Mouse (Mus musculus): ENCODE data around the gene Foxj2. TPM values are rescaled to one million over a fixed set of nuclear protein-coding genes. Genes with fewer than 3 reads are reported as not detected.
A peak's percentile ranks its signal among the peaks of the same experiment; 100 is the strongest.

Gene Foxj2
- polyA plus RNA-seq, 1 experiment from 2014 or later = 9.7 TPM

DNA sequence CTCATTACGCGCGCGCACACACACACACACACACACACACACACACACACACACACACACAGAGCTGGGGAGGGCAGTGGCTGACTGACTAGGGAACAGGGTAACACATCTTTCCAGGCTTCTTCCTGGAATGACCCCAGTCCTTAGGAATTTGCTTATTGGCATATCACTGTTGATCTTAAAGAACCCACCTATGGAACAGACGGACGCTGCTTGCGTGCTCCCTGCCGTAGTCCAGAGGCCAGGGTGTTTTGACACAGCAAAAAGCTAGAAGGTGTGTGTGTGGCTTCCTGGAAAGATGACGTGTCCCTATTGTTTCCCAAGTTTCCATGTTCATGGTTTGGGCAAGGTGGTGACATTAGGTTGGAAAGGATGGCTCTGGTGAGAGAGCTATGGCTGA is 5.5 kb downstream of the Foxj2 start:
- DNase-seq (ENCODE audit: low spot score) (no peak), ATAC-seq (ENCODE audit: low read depth) (no peak)
- no peaks in the 10 kb centered on the region for H3K9me3 ChIP-seq (ENCODE audit: control insufficient read depth, low read length)
- no peaks in the 10 kb centered on the region for H3K27me3 ChIP-seq (replicated peaks; ENCODE audit: control insufficient read depth, insufficient read depth, low read length)
- no peak overlapping the region for H3K4me3 ChIP-seq (ENCODE audit: low read depth, low read length)
- no peak overlapping the region for H3K4me2 ChIP-seq (ENCODE audit: low read depth, low read length)
- peaks cover 15% of the 10 kb centered on the region for H3K36me3 ChIP-seq (ENCODE audit: control insufficient read depth, insufficient read depth, low read length)
- peaks cover 24% of the 10 kb centered on the region for H3K4me1 ChIP-seq (ENCODE audit: control insufficient read depth, insufficient read depth, low read length)
- 93% methylated on average over 9 of the region's 9 CpGs for WGBS
- H3K27ac ChIP-seq (replicated peaks; ENCODE audit: low read depth, low read length) = no peak overlapping the region
- H3K9ac ChIP-seq (ENCODE audit: low read depth, low read length) = no peak overlapping the region

DNA sequence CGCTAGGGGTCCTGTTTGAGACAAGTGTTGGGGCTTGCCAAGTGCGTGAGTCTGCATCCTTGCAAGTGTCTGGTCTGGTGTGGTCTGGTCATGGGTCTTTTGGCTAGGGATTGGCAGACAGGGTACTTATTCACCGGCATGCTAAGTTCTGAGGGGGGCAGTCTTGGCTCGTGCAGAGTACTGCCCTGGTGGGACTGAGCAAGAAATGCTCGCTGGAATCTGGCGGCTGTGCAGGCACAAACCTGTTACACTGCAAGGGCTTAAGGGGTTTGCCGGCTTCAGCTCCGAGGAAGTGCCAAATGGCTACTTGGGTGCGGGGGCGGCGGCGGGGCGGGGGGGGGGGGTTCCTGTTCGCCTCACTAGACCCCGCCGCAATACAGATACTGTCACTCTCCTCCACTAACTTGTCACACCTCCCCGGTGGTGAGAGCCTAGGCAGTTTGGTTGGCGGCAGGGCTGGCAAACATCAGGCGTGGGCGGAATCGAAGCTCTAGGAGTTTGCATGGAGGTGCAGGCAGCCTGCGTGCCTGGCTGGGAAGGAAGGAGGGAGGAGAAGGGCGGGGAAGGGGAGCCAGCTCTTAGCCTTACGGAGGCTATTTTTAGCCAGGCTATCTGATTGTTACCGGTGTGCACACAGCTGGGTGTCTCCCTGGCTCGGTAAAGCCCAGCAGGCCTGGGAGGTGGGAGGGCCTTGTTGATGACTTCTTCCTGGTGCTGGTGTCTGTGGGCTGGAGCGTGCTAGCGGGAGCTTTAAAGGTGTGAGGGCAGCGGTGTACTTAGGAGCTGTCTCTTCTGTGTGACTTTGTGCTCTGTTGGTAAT is 6.4 kb downstream of the Foxj2 start:
- 1% methylated on average over 23 of the region's 29 CpGs for WGBS
- Histone ChIP-seq H3K4me1 (ENCODE audit: control insufficient read depth, insufficient read depth, low read length) (peaks cover 17% of the 10 kb centered on the region), H3K27ac (replicated peaks; ENCODE audit: low read depth, low read length) (peak overlapping the region; percentile 71), H3K9ac (ENCODE audit: low read depth, low read length) (peak overlapping the region; percentile 62), H3K4me3 (ENCODE audit: low read depth, low read length) (peak overlapping the region; percentile 40), H3K27me3 (replicated peaks; ENCODE audit: control insufficient read depth, insufficient read depth, low read length) (no peaks in the 10 kb centered on the region), H3K36me3 (ENCODE audit: control insufficient read depth, insufficient read depth, low read length) (peaks cover 23% of the 10 kb centered on the region), H3K4me2 (ENCODE audit: low read depth, low read length) (peak overlapping the region; percentile 81), H3K9me3 (ENCODE audit: control insufficient read depth, low read length) (no peaks in the 10 kb centered on the region)
- peak; percentile 87 for ATAC-seq (ENCODE audit: low read depth)
- peak; percentile 86 for DNase-seq (ENCODE audit: low spot score)

DNA sequence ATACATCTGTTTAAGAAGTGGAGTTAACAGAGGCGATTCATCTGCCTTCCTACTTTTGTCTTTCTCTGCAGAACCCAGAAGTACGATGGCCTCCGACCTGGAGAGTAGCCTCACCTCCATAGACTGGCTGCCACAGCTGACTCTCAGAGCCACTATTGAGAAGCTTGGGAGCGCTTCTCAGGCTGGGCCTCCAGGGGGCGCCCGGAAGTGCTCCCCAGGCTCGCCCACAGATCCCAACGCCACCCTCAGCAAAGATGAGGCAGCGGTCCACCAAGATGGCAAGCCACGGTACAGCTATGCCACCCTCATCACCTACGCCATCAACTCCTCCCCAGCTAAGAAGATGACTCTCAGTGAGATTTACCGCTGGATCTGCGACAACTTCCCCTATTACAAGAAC is 8.4 kb downstream of the Foxj2 start:
- H3K4me1 ChIP-seq (ENCODE audit: control insufficient read depth, insufficient read depth, low read length) = peaks cover 6% of the 10 kb centered on the region
- H3K27me3 ChIP-seq (replicated peaks; ENCODE audit: control insufficient read depth, insufficient read depth, low read length) = no peaks in the 10 kb centered on the region
- no peak overlapping the region for H3K4me3 ChIP-seq (ENCODE audit: low read depth, low read length)
- no peak overlapping the region for H3K4me2 ChIP-seq (ENCODE audit: low read depth, low read length)
- no peak overlapping the region for H3K27ac ChIP-seq (replicated peaks; ENCODE audit: low read depth, low read length)
- ATAC-seq (ENCODE audit: low read depth) = no peak
- no peaks in the 10 kb centered on the region for H3K9me3 ChIP-seq (ENCODE audit: control insufficient read depth, low read length)
- 51% methylated on average over 13 of the region's 13 CpGs for WGBS
- H3K9ac ChIP-seq (ENCODE audit: low read depth, low read length) = no peak overlapping the region
- DNase-seq (ENCODE audit: low spot score) = no peak
- H3K36me3 ChIP-seq (ENCODE audit: control insufficient read depth, insufficient read depth, low read length) = peaks cover 38% of the 10 kb centered on the region

DNA sequence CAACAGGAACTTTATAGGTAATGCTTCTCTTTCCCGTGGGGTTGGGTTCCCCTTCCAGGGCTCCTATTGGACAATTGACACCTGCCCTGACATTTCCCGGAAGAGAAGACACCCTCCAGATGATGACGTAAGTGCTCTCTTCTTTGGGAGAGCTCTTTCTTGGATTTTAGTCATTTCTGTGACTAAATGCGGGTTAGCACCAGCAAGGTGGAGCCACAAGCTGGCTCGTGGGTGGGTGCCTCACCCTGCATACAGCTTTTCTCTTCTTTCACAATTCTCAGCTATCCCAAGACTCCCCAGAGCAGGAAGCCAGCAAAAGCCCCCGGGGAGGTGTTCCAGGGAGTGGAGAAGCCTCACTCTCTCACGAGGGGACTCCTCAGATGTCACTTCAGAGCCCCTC is 13.2 kb downstream of the Foxj2 start:
- H3K9ac ChIP-seq (ENCODE audit: low read depth, low read length) = no peak overlapping the region
- H3K9me3 ChIP-seq (ENCODE audit: control insufficient read depth, low read length) = peaks cover 7% of the 10 kb centered on the region; the same call in 1 of the 2 replicates
- 79% methylated on average over 7 of the region's 7 CpGs for WGBS
- ATAC-seq (ENCODE audit: low read depth) (no peak), DNase-seq (ENCODE audit: low spot score) (no peak)
- no peaks in the 10 kb centered on the region for H3K4me1 ChIP-seq (ENCODE audit: control insufficient read depth, insufficient read depth, low read length)
- H3K4me2 ChIP-seq (ENCODE audit: low read depth, low read length) = no peak overlapping the region
- H3K27me3 ChIP-seq (replicated peaks; ENCODE audit: control insufficient read depth, insufficient read depth, low read length) = no peaks in the 10 kb centered on the region
- H3K36me3 ChIP-seq (ENCODE audit: control insufficient read depth, insufficient read depth, low read length) = peaks cover 85% of the 10 kb centered on the region
- no peak overlapping the region for H3K27ac ChIP-seq (replicated peaks; ENCODE audit: low read depth, low read length)
- no peak overlapping the region for H3K4me3 ChIP-seq (ENCODE audit: low read depth, low read length)

DNA sequence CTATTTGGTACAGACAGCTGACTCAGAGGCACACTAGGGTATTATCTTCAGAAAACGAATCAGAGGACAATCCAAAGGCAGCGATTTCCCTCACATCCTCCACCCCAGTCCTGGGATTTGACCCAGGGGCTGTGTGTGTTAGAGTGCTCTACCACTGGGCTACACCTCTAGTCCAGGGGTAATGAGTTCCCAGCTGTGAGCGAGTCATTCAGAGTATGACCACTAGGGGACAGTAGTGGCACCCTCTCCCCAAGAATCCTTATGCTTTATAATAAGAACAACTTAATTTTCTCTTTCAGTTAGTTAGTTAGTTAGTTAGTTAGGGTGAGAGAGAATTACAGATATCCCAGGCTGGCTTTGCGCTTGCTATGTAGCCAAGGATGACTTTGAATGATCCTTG is 14.7 kb downstream of the Foxj2 start:
- Histone ChIP-seq H3K4me3 (ENCODE audit: low read depth, low read length) (no peak overlapping the region), H3K36me3 (ENCODE audit: control insufficient read depth, insufficient read depth, low read length) (peaks cover 92% of the 10 kb centered on the region), H3K9ac (ENCODE audit: low read depth, low read length) (no peak overlapping the region), H3K27ac (replicated peaks; ENCODE audit: low read depth, low read length) (no peak overlapping the region), H3K4me2 (ENCODE audit: low read depth, low read length) (no peak overlapping the region), H3K4me1 (ENCODE audit: control insufficient read depth, insufficient read depth, low read length) (no peaks in the 10 kb centered on the region), H3K9me3 (ENCODE audit: control insufficient read depth, low read length) (peaks cover 7% of the 10 kb centered on the region; the same call in 1 of the 2 replicates), H3K27me3 (replicated peaks; ENCODE audit: control insufficient read depth, insufficient read depth, low read length) (no peaks in the 10 kb centered on the region)
- WGBS = 71% methylated on average over 4 of the region's 4 CpGs
- ATAC-seq (ENCODE audit: low read depth) (no peak), DNase-seq (ENCODE audit: low spot score) (no peak)

DNA sequence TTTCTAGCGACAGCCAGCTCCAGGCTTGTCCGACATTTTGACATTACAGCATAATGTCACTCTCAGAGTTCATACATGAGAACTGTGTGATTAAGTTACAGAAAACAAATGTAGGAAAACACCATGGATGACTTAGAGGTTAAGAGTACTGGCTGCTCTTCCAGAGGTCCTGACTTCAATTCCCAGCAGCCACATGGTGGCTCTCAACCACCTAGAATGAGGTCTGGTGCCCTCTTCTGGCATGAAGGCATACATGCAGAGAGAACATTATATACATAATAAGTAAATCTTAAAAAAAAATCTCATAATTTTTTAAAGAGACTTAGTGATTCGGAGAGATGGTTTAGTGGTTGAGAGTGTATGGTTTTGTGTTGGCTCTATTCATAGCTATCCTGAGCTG is 17.3 kb downstream of the Foxj2 start:
- 100% methylated on average over 3 of the region's 3 CpGs for WGBS
- DNase-seq (ENCODE audit: low spot score) (no peak), ATAC-seq (ENCODE audit: low read depth) (no peak)
- peaks cover 7% of the 10 kb centered on the region; the same call in 1 of the 2 replicates for H3K9me3 ChIP-seq (ENCODE audit: control insufficient read depth, low read length)
- no peaks in the 10 kb centered on the region for H3K4me1 ChIP-seq (ENCODE audit: control insufficient read depth, insufficient read depth, low read length)
- H3K4me2 ChIP-seq (ENCODE audit: low read depth, low read length) = no peak overlapping the region
- H3K9ac ChIP-seq (ENCODE audit: low read depth, low read length) = no peak overlapping the region
- H3K4me3 ChIP-seq (ENCODE audit: low read depth, low read length) = no peak overlapping the region
- H3K36me3 ChIP-seq (ENCODE audit: control insufficient read depth, insufficient read depth, low read length) = peaks cover 98% of the 10 kb centered on the region
- H3K27me3 ChIP-seq (replicated peaks; ENCODE audit: control insufficient read depth, insufficient read depth, low read length) = no peaks in the 10 kb centered on the region
- no peak overlapping the region for H3K27ac ChIP-seq (replicated peaks; ENCODE audit: low read depth, low read length)

DNA sequence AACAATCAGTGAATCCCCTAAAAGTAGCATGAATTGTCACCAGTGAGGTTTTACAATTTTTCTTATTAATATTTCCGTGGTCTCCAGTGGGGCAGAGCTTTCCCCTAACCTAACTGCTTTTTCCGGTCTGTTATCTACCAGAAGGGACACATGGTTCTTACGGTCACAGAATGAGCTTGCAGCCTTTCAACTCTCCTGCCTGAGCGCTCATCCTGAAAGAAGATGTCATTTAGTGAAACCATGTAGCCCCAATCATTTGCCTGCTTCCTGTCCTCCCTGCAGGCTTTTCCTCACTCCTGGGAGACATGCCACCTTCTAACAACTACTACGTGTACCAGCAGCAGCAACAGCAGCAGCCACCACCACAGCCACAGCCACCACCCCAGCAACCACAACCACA is 17.8 kb downstream of the Foxj2 start:
- no peak overlapping the region for H3K4me3 ChIP-seq (ENCODE audit: low read depth, low read length)
- peaks cover 93% of the 10 kb centered on the region for H3K36me3 ChIP-seq (ENCODE audit: control insufficient read depth, insufficient read depth, low read length)
- no peaks in the 10 kb centered on the region for H3K27me3 ChIP-seq (replicated peaks; ENCODE audit: control insufficient read depth, insufficient read depth, low read length)
- no peak overlapping the region for H3K27ac ChIP-seq (replicated peaks; ENCODE audit: low read depth, low read length)
- 93% methylated on average over 5 of the region's 5 CpGs for WGBS
- H3K9ac ChIP-seq (ENCODE audit: low read depth, low read length) = no peak overlapping the region
- ATAC-seq (ENCODE audit: low read depth) (no peak), DNase-seq (ENCODE audit: low spot score) (no peak)
- no peaks in the 10 kb centered on the region for H3K4me1 ChIP-seq (ENCODE audit: control insufficient read depth, insufficient read depth, low read length)
- no peak overlapping the region for H3K4me2 ChIP-seq (ENCODE audit: low read depth, low read length)
- peaks cover 7% of the 10 kb centered on the region; the same call in 1 of the 2 replicates for H3K9me3 ChIP-seq (ENCODE audit: control insufficient read depth, low read length)

DNA sequence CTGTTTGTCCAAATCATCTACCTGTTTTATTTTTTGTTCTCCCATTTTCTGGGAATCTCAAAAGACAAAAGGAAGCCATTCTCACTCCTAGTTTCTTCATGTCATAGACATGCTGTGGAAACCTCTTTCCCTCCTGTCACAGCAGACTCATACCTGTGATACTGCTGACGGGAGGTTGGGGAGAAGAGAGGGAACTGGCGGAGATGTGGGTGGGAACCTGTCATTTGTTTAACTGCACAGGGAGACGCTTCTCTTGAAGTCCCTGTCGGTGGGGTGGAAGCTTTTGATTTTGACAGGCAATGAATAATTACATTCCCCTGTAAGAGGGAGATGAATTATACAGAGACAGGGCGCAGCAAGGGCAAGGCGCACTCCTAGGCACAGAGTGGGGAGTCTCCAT is 24.0 kb downstream of the Foxj2 start:
- Histone ChIP-seq H3K27me3 (replicated peaks; ENCODE audit: control insufficient read depth, insufficient read depth, low read length) (no peaks in the 10 kb centered on the region), H3K9me3 (ENCODE audit: control insufficient read depth, low read length) (no peaks in the 10 kb centered on the region), H3K4me3 (ENCODE audit: low read depth, low read length) (no peak overlapping the region), H3K9ac (ENCODE audit: low read depth, low read length) (no peak overlapping the region), H3K4me2 (ENCODE audit: low read depth, low read length) (no peak overlapping the region), H3K36me3 (ENCODE audit: control insufficient read depth, insufficient read depth, low read length) (peaks cover 65% of the 10 kb centered on the region), H3K4me1 (ENCODE audit: control insufficient read depth, insufficient read depth, low read length) (no peaks in the 10 kb centered on the region), H3K27ac (replicated peaks; ENCODE audit: low read depth, low read length) (no peak overlapping the region)
- no peak for DNase-seq (ENCODE audit: low spot score)
- no peak for ATAC-seq (ENCODE audit: low read depth)
- 78% methylated on average over 6 of the region's 6 CpGs for WGBS

DNA sequence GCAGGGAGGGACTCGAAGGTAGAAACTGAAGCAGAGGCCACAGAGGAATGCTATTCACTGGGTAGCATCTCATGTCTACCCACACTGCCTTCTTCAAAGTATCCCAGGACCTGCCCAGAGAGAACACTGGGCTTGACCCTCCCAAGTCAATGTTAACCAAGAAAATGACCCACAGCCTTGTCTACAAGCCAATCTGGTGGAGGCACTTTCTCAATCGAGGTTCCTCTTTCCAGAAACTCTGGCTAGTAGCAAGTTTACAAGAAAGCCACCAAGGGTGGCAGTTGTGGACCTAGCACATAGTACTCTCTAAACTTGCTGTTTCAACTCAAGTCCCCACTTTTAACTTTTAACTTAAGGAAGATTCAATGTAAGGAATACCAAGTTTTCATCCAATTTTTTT is 33.0 kb downstream of the Foxj2 start:
- no peak overlapping the region for H3K4me2 ChIP-seq (ENCODE audit: low read depth, low read length)
- no peak overlapping the region for H3K4me3 ChIP-seq (ENCODE audit: low read depth, low read length)
- no peak for DNase-seq (ENCODE audit: low spot score)
- H3K27me3 ChIP-seq (replicated peaks; ENCODE audit: control insufficient read depth, insufficient read depth, low read length) = no peaks in the 10 kb centered on the region
- no peaks in the 10 kb centered on the region for H3K9me3 ChIP-seq (ENCODE audit: control insufficient read depth, low read length)
- H3K9ac ChIP-seq (ENCODE audit: low read depth, low read length) = no peak overlapping the region
- no peak for ATAC-seq (ENCODE audit: low read depth)
- no peaks in the 10 kb centered on the region for H3K36me3 ChIP-seq (ENCODE audit: control insufficient read depth, insufficient read depth, low read length)
- H3K27ac ChIP-seq (replicated peaks; ENCODE audit: low read depth, low read length) = no peak overlapping the region
- WGBS = 67% methylated on average over 2 of the region's 2 CpGs
- H3K4me1 ChIP-seq (ENCODE audit: control insufficient read depth, insufficient read depth, low read length) = no peaks in the 10 kb centered on the region
